Mouse (Mus musculus) cerebral cortex, adult 2 months (tissue): Measurements from ENCODE around the gene Fzd2.

Experiments
- WGBS: fragments of 180-500 bp; shearing (Covaris S2); methylation state at CpG from one replicate; pipeline ENCODE4 v1.1.7; 2018; 5-methylcytosine and 5-hydroxymethylcytosine counted together

The Fzd2 gene

GRCm38 (mm10) chr11:102619449-102619848, 15.3 kb downstream of the Fzd2 start:
- 58% methylated on average over 2 of the region's 2 CpGs for WGBS

DNA sequence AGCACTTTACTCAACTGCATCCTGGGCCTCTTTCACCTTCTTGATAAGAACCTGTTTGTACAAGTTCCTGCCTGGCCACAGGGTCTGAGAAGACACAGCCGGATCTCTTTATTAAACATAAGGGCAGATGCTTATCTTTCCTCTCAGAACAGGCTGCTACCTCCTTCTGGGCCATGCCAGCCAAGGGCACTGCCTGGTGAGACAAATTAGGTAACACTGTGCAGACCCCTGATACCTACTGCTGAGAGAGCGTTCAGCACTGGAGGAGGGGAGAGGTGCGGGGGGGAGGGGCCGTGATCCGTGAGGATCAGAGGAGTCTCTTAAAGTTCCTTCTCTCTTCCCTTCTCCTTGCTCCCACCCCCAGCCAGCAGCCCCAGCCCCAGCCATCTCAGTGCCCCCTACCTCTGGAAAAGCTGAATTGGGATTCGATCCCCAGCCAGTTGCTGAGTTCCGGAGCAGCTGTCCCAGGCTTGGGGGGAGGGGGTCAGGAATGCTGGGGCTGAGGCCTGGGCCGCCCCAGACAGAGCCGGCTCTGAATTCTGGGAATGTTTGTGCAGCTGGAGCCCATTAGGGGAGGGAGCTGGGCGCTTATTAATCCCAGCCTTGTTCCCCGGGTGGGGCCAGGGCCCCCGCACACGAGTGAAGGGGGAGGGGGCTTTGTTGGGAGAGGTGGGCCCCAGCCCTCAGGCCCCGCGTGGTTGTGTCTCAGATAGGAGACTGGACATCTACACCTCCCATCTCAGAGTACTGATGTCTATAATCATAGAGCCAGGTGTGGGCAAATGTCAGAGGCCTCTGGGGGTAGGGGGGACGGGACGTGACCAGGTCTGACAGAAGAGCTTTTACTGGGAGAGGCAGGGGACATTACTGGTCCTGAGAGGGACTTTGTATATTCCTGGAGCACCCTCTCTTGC, 19.9 kb downstream of the Fzd2 start:
- WGBS: 33% methylated on average over 17 of the region's 17 CpGs

DNA sequence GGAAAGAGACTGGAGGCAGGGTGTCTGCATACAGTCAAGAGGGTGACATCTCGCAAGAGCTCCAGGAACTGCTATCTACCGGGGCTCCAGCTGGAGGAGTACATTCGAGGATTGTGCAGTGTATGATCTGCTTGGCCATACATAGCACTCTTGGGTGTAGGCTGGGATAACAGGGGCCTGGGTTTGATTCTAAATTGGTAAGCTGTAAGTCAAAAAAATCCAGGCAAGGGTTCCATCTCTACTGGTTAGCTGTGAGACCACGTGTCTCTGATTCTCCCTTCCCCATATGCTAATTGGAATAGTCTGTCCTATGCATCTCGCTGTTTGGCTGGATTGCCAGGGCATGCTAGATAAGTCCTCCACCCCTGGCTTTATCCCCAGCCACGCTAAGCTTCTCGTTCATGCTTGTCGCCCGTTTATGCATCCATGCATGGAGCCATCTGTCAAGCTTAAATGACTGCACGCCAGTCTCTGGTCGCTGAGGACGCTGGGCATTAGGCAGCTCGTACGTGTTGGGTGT, 20.8 kb downstream of the Fzd2 start:
- WGBS: 42% methylated on average over 14 of the region's 14 CpGs

GRCm38 (mm10) chr11:102627171-102627931, 23.2 kb downstream of the Fzd2 start:
- 92% methylated on average over 9 of the region's 9 CpGs for WGBS

GRCm38 (mm10) chr11:102628529-102628928, 24.3 kb downstream of the Fzd2 start:
- WGBS: 70% methylated on average over 9 of the region's 9 CpGs

- 85% methylated on average over 8 of the region's 8 CpGs for WGBS
Observed at GRCm38 (mm10) chr11:102629375-102629774, 25.2 kb downstream of the Fzd2 start.

DNA sequence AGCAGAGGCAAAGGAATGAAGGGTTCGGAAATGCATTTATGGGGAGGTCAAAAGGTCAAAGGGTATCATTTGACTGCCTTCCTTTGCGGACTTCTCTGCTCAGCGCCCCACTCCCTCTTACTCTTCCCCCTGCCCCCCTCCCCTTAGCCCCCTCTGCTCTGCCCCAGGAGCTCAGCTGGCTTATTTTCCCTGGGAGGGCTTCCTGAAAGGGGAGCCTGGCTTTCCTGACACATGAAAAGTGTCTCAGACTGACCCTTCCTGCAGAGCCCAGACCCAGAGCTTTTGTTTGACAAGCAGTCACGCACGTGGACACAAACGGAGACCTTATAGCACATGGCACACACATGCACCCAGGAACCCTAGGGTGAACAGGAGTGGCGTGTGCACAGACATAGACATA, 26.5 kb downstream of the Fzd2 start:
- WGBS: 62% methylated on average over 7 of the region's 7 CpGs

- WGBS: 73% methylated on average over 5 of the region's 5 CpGs
Observed at GRCm38 (mm10) chr11:102631203-102631602, 27.0 kb downstream of the Fzd2 start.

- 30% methylated on average over 11 of the region's 13 CpGs for WGBS
Observed at GRCm38 (mm10) chr11:102632725-102633124, 28.5 kb downstream of the Fzd2 start.

DNA sequence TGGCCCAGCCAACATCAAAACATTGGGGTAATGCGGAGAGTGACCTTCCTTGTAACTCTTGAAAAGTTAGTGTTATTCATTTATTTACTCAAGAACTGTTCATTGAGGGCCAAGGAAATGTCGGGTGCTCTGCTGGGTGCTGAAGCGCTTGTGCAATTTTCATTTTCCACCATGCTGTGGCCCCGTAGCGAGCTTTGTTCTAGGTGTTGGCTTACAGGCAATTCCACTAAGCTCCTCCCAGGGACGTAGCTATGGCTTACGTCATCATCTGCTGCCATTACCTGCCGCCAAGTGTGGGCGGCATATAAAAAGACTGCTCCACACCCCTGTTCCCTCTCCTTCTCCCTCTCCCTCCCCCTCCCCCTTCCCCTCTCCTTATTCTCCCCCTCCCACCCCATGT, 29.2 kb downstream of the Fzd2 start:
- WGBS: 15% methylated on average over 9 of the region's 9 CpGs

GRCm38 (mm10) chr11:102636887-102637286, 32.7 kb downstream of the Fzd2 start:
- 61% methylated on average over 12 of the region's 12 CpGs for WGBS

DNA sequence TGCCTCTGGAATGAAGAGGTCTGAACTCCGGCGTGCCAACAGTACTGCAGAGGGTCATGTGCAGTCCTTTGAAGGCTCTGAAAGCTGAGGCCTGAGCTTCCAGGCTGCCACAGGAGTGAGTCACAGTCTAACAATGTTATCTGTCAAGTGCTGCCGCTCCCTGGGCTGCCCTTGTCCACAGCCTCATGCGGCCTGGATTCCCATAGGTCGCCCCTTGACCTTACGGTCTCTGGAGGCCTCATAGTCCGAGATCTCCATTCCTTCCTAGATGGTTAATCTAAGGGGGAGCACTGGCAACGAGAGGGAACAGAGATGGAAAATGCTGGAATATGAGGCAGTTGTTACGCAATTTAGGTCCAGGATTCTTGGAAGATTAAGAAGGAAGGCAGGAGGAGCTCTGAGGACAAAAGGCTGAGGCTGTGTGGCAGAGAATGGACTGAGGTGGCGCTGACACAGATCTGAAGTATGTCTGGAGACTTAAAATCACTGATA, 39.7 kb downstream of the Fzd2 start:
- 82% methylated on average over 10 of the region's 10 CpGs for WGBS

DNA sequence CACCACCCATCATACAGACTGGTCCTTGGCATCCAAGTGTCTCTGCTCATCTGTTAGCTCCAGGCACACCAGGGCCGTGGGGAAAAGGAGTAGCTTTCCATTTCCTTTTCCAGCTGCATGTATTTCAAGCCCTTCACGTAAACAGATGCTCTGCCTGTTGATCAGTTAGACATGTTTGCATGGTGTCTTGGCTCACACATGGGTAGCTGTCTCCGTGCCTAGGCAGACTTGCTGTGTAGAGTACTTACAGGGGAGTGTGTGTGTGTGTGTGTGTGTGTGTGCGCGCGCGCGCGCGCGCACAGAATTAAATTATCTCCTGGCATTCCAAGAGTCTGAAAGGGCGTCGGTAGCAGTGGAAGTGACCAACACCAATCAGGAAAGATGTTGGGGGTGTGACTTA, 42.0 kb downstream of the Fzd2 start:
- WGBS: 87% methylated on average over 13 of the region's 13 CpGs

DNA sequence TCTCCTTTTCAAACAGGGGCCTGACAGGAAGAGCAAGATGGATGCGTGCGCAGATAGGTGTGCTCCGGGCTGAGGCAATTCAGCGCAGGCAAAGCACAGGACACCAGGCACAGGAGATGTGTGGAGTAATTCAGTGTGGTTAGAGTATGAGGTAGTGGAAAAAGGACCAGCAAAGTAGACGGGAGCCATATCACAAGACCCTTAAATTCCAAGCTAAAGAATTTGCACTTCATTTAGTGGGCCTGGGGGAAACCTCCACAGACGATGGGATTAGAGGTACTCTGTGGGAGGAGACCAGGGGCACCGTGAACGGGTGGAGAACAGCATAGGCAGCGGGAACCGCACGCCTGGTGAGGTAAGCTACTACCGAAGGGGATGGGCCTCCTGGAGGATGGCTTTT, 43.7 kb downstream of the Fzd2 start:
- WGBS: 81% methylated on average over 12 of the region's 12 CpGs

DNA sequence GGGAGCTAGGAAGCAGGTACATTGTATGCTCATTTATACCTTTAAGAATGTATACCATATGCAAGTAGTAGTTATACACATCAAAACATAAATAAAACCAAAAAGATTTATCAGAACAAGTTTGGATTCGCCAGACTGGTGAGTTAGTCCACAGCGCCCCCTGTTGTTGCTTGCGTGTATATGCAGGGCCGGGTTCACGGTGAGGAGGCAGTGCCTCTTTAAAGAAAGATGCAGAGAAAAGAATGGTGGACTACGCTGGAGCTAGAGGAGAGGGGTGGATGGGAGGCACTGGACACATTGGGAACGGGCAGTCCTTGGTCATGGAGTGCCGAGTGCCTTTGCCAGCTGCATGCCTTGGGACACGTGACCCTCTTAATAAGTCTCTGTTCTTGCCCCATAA, 47.2 kb downstream of the Fzd2 start:
- WGBS: 3% methylated on average over 9 of the region's 9 CpGs

DNA sequence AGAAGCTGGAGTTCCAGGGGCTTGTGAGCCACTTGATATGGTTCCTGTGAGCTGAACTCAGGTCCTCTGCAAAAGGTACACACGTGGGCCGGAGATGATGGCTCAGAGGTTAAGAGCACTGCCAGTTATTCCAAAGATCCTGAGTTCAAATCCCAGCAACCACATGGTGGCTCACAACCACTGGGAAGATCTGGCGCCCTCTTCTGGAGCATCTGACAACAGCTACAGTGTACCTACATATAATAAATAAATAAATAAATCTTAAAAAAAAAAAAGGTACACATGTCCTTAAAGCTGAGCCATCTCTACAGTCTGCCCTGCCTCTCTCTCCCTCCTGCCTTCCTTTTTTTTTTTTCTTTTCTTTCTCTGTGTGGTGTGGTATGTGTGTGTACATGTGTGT, 48.6 kb downstream of the Fzd2 start:
- WGBS: 82% methylated on average over 3 of the region's 3 CpGs

DNA sequence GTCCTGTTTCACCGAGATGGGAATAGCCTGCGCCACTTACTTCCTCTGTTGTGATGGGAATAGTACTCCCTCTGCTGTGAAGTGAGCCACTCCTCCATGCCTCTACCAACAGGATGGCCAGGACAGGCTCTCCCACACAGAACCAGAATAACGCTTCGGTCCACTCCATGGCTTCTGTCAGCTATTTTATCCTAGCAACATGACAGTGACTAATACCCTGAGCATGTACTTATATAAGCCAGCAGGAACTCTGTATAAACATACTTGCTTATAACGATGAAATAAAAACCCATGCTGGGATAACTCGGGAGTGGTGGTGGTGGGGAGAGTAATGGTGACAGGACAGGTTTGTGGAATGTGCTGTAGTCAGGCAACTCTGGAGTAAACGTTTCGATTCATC, 51.7 kb downstream of the Fzd2 start:
- WGBS: 50% methylated on average over 8 of the region's 8 CpGs

GRCm38 (mm10) chr11:102656326-102656926, 52.2 kb downstream of the Fzd2 start:
- 9% methylated on average over 4 of the region's 4 CpGs for WGBS

GRCm38 (mm10) chr11:102656931-102657330, 52.7 kb downstream of the Fzd2 start:
- 65% methylated on average over 6 of the region's 6 CpGs for WGBS
